Mouse (Mus musculus) liver, embryonic 14.5 days (tissue): ENCODE data around the gene Cit.

Experiments used
- CTCF ChIP-seq: IDR thresholded peaks from 2 replicates; pipeline ENCODE4 v1.5.1; 2016; ENCODE audit warnings: antibody characterized with exemption, low read depth, control low read depth
- EP300 ChIP-seq: IDR thresholded peaks from 2 replicates; pipeline ENCODE4 v1.6.1; 2016; ENCODE audit warnings: antibody characterized with exemption, low read depth

DNA sequence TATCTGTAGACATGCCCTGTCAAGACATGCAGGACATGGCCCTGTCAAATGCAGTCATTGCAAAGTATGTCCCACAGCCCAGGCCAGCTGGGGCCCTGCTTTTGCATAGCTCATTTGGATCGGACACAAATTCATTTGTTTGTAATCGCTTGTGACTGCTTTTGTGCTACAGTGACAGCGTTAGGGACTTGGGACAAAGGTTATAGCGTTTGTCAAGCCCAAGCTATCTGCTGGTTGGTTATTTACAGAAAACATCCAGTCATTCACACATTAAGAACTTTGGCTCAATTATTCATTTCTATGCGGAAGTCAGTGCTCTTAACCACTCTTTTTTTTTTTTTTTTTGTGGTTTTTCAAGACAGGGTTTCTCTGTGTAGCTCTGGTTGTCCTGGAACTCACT lies 207.1 kb downstream of the Cit start:
- TF ChIP-seq CTCF = no peak
- TF ChIP-seq EP300 = no peak
